Mouse (Mus musculus) G1E (cell line): ENCODE results near the gene Slit1. TPM values are rescaled to one million over a fixed set of nuclear protein-coding genes. Genes with fewer than 3 reads are reported as not detected.

Experiments used
- ATAC-seq: 2 replicates; pipeline ENCODE4 v1.8.0; 2016; ENCODE audit warnings: mild to moderate bottlenecking; ENCODE audit not compliant: insufficient number of reproducible peaks, poor library complexity, low FRiP score, severe bottlenecking; ENCODE audit errors: extremely low read depth
- DNase-seq: peaks from one replicate; pipeline ENCODE4 v3.0.0; 2012; ENCODE audit warnings: low spot score
- H3K27me3 ChIP-seq: 2 replicates; pipeline ENCODE4 v1.6.1; 2012; ENCODE audit warnings: mild to moderate bottlenecking, low read length, inconsistent platforms; ENCODE audit not compliant: insufficient read depth
- H3K36me3 ChIP-seq: replicated peaks from 2 replicates; pipeline ENCODE3; 2012; ENCODE audit warnings: mild to moderate bottlenecking, inconsistent platforms
- H3K4me1 ChIP-seq: 2 replicates; pipeline ENCODE4 v1.6.1; 2012; ENCODE audit warnings: low read depth, low read length, inconsistent platforms, mixed read lengths; ENCODE audit not compliant: insufficient read depth
- H3K4me3 ChIP-seq: 2 replicates; pipeline ENCODE4 v1.5.1; 2012; ENCODE audit warnings: low read depth, mild to moderate bottlenecking, inconsistent platforms, low read length, moderate library complexity, mixed read lengths
- H3K9me3 ChIP-seq: replicated peaks from 2 replicates; pipeline ENCODE4 v1.6.1; 2012; ENCODE audit warnings: inconsistent platforms
- CTCF ChIP-seq: IDR thresholded peaks from 2 replicates; pipeline ENCODE4 v1.5.1; 2012; ENCODE audit warnings: low read depth, low read length, inconsistent platforms, mixed read lengths
- GATA1 ChIP-seq: IDR thresholded peaks from 2 replicates; pipeline ENCODE4 v1.6.1; 2012; ENCODE audit warnings: borderline replicate concordance, low read length, inconsistent platforms, mixed read lengths
- GATA2 ChIP-seq: IDR thresholded peaks from 2 replicates; pipeline ENCODE4 v1.6.1; 2012; ENCODE audit warnings: low read depth, low read length, inconsistent platforms, borderline replicate concordance
- POLR2AphosphoS5 ChIP-seq: IDR thresholded peaks from 2 replicates; pipeline ENCODE4 v1.6.1; 2012; ENCODE audit warnings: low read depth, low read length, inconsistent platforms; ENCODE audit not compliant: insufficient replicate concordance
- TAL1 ChIP-seq: conservative IDR thresholded peaks from 2 replicates; pipeline ENCODE4 v1.6.1; 2012; ENCODE audit warnings: low read depth, low read length, inconsistent platforms, mixed read lengths
- polyA plus RNA-seq: library from polyadenylated mRNA; stranded (reverse); fragments of >175 nt; gene quantifications from 2 replicates; pipeline ENCODE4 v1.2.3, GENCODE M21; 2012
- total RNA-seq, 2 experiments: library from RNA; stranded (forward) in 1 of 2; stranded (reverse) in 1 of 2; fragments of 200-1000 nt in 1 of 2; fragments of >200 nt in 1 of 2; fragmentation: Nextera tagmentation in 1 of 2; gene quantifications; 2 replicates each; pipeline ENCODE4 v1.2.3; 2014 to 2017

Gene Slit1
- total and polyA plus RNA-seq, 3 experiments: 0.04 to 0.11 TPM; not detected in 1

DNA sequence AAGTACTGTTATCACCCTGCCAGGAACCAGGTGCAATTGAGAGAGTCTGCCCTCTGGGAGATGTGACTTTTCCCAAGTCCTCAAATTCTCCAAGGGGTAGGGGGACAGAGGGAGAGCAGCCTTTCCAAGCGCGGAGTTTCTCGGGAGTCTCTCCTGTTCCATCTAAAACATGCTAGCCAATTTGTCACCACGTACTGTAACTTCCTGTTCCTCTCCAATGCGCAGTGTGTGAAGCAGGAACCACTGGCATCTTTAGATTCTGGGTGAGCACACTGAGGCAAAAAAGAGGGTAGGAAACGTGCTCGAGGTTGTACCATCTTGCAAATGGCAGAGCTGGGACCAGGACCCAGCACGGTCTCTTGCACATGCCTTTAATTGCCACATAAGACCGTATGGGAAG is 47.0 kb downstream of the Slit1 start:
- DNase-seq: no peak
- Histone ChIP-seq H3K4me1 (no peaks in the 10 kb centered on the region), H3K4me3 (no peak overlapping the region), H3K27me3 (peaks cover 14% of the 10 kb centered on the region), H3K9me3 (no peaks in the 10 kb centered on the region), H3K36me3 (no peaks in the 10 kb centered on the region)
- no peak for TF ChIP-seq CTCF
- TF ChIP-seq POLR2AphosphoS5: no peak
- TF ChIP-seq GATA2: no peak
- TF ChIP-seq GATA1: no peak
- no peak for TF ChIP-seq TAL1
- no peak for ATAC-seq

DNA sequence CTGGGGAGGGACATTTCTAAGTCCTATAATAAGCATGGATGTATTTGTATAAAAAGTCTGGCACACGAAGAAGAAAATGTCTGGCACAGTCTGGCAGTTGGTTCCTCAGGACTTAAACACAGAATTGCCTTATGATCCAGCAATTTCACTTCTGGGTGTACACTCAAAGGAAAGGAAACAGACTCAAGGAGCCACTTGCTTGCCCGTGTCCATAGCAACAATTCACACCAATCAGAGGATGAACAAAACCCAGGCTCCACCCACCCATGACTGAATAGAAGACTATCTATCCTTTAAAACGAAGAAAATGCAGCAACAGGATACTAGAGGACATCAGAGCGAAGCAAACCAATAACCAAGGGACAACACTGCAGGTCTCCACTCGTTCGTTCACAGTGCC is 48.4 kb downstream of the Slit1 start:
- no peak overlapping the region for H3K4me3 ChIP-seq
- no peaks in the 10 kb centered on the region for H3K9me3 ChIP-seq
- no peak for DNase-seq
- peaks cover 17% of the 10 kb centered on the region for H3K27me3 ChIP-seq
- ATAC-seq: no peak
- H3K36me3 ChIP-seq: no peaks in the 10 kb centered on the region
- TF ChIP-seq CTCF (no peak), GATA2 (no peak), TAL1 (no peak), POLR2AphosphoS5 (no peak), GATA1 (no peak)
- no peaks in the 10 kb centered on the region for H3K4me1 ChIP-seq

GRCm38 (mm10) chr19:41694610-41695009 is 48.9 kb downstream of the Slit1 start:
- TF ChIP-seq TAL1 (no peak), CTCF (no peak), GATA2 (no peak), GATA1 (no peak), POLR2AphosphoS5 (no peak)
- no peaks in the 10 kb centered on the region for H3K9me3 ChIP-seq
- DNase-seq (no peak), ATAC-seq (no peak)
- peaks cover 21% of the 10 kb centered on the region for H3K27me3 ChIP-seq
- no peak overlapping the region for H3K4me3 ChIP-seq
- no peaks in the 10 kb centered on the region for H3K36me3 ChIP-seq
- H3K4me1 ChIP-seq: no peaks in the 10 kb centered on the region

- ATAC-seq: no peak
- TF ChIP-seq GATA1 (no peak), CTCF (no peak), TAL1 (no peak), GATA2 (no peak), POLR2AphosphoS5 (no peak)
These were observed 49.7 kb downstream of the Slit1 start for GRCm38 (mm10) chr19:41693727-41694126.

GRCm38 (mm10) chr19:41690064-41690463 is 53.4 kb downstream of the Slit1 start:
- Histone ChIP-seq H3K4me1 (no peaks in the 10 kb centered on the region), H3K4me3 (no peak overlapping the region), H3K27me3 (peaks cover 31% of the 10 kb centered on the region), H3K9me3 (no peaks in the 10 kb centered on the region), H3K36me3 (no peaks in the 10 kb centered on the region)
- DNase-seq (no peak), ATAC-seq (no peak)
- no peak for TF ChIP-seq POLR2AphosphoS5
- no peak for TF ChIP-seq GATA1
- TF ChIP-seq TAL1: no peak
- TF ChIP-seq CTCF: no peak
- TF ChIP-seq GATA2: no peak

More at GRCm38 (mm10) chr19:41693727-41694126, 49.7 kb downstream of the Slit1 start:
- Histone ChIP-seq H3K4me1 (no peaks in the 10 kb centered on the region), H3K4me3 (no peak overlapping the region), H3K27me3 (peaks cover 21% of the 10 kb centered on the region), H3K36me3 (no peaks in the 10 kb centered on the region), H3K9me3 (no peaks in the 10 kb centered on the region)
- DNase-seq: no peak

DNA sequence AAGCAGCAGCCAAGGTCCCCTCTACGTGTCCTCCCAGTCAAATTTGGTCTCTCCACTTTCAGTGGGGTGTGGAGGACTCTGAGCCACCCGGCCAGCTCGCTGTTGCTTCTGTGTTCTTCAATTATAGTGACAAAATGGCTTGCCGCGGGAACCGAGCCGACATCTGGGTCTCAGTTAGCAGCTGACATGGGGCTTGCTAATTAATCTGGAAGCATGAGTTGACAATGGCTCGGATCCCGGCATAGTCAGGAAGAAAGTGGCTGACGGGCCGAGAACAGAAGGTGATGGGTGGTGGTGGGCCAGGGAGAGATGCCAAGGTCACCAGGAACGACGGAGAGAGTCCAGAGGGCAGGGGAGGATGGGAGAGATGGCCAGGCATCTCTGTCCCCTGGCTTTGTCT is 55.2 kb downstream of the Slit1 start:
- ATAC-seq (no peak), DNase-seq (no peak)
- H3K9me3 ChIP-seq: no peaks in the 10 kb centered on the region
- TF ChIP-seq POLR2AphosphoS5 (no peak), GATA2 (no peak), TAL1 (no peak), CTCF (no peak), GATA1 (no peak)
- H3K36me3 ChIP-seq: no peaks in the 10 kb centered on the region
- no peaks in the 10 kb centered on the region for H3K4me1 ChIP-seq
- H3K4me3 ChIP-seq: no peak overlapping the region
- peaks cover 41% of the 10 kb centered on the region for H3K27me3 ChIP-seq
